Mouse (Mus musculus): ENCODE measurements at regions not wholly inside any gene's neighbourhood (a gene's known extent, or its start where the extent isn't known, plus 50 kb on each side); places are given as distances from the start of the nearest gene placed in this dataset.
A peak's percentile ranks its signal among the peaks of the same experiment; 100 is the strongest.

- Histone ChIP-seq H3K27ac (no peak overlapping the region), H3K4me1 (no peaks in the 10 kb centered on the region), H3K4me3 (no peak overlapping the region), H3K27me3 (no peaks in the 10 kb centered on the region), H3K9ac (no peak overlapping the region), H3K9me3 (peaks cover 8% of the 10 kb centered on the region; the same call in 1 of the 2 replicates), H3K4me2 (replicated peaks) (no peak overlapping the region), H3K36me3 (no peaks in the 10 kb centered on the region)
- ATAC-seq (ENCODE audit: low FRiP score, low read depth), result no peak
- 87% methylated on average over 8 of the region's 8 CpGs for WGBS
Measured at GRCm38 (mm10) chr2:171358071-171358760, 626.6 kb downstream of the Dok5 start.

DNA sequence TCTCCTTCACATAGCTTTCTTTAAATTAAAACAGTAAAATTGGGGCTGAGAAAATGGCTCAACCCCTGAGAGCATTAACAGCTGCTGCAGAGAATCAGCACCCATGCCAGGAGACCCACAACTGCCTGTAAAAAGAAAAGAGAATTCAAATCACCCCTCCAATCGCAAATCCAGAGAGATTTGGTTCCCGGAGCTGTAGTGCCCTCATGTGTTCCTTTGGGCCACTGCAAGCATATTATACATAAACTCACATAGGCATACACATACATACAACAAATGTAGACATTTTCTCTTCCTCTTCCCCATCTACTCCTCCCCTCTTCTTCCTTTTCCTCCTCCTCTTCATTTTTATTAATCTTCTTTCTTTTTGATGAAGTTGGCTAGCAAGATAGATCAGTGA lies 616.5 kb downstream of the Dok5 start:
- ATAC-seq (ENCODE audit: low FRiP score, low read depth), result no peak
- H3K4me1 ChIP-seq, result no peaks in the 10 kb centered on the region
- H3K4me3 ChIP-seq, result no peak overlapping the region
- no peak overlapping the region for H3K27ac ChIP-seq
- WGBS, result 89% methylated on average over 2 of the region's 2 CpGs
- H3K9ac ChIP-seq, result no peak overlapping the region
- H3K4me2 ChIP-seq (replicated peaks), result no peak overlapping the region
- H3K27me3 ChIP-seq, result no peaks in the 10 kb centered on the region
- no peaks in the 10 kb centered on the region for H3K9me3 ChIP-seq
- H3K36me3 ChIP-seq, result no peaks in the 10 kb centered on the region

- WGBS, result 78% methylated on average over 14 of the region's 14 CpGs
- Histone ChIP-seq H3K9ac (no peak overlapping the region), H3K4me1 (no peaks in the 10 kb centered on the region), H3K27ac (no peak overlapping the region), H3K9me3 (no peaks in the 10 kb centered on the region), H3K4me3 (no peak overlapping the region), H3K27me3 (no peaks in the 10 kb centered on the region), H3K36me3 (no peaks in the 10 kb centered on the region), H3K4me2 (replicated peaks) (no peak overlapping the region)
- no peak for ATAC-seq (ENCODE audit: low FRiP score, low read depth)
Measured at GRCm38 (mm10) chr2:171333816-171334757, 602.5 kb downstream of the Dok5 start.

GRCm38 (mm10) chr2:171332826-171333225 lies 601.2 kb downstream of the Dok5 start:
- ATAC-seq (ENCODE audit: low FRiP score, low read depth), result no peak
- 82% methylated on average over 8 of the region's 8 CpGs for WGBS
- Histone ChIP-seq H3K9ac (no peak overlapping the region), H3K4me1 (no peaks in the 10 kb centered on the region), H3K36me3 (no peaks in the 10 kb centered on the region), H3K4me3 (no peak overlapping the region), H3K27me3 (no peaks in the 10 kb centered on the region), H3K9me3 (no peaks in the 10 kb centered on the region), H3K4me2 (replicated peaks) (no peak overlapping the region), H3K27ac (no peak overlapping the region)

- ATAC-seq (ENCODE audit: low FRiP score, low read depth), result no peak
- no peaks in the 10 kb centered on the region for H3K9me3 ChIP-seq
- no peaks in the 10 kb centered on the region for H3K36me3 ChIP-seq
- no peaks in the 10 kb centered on the region for H3K4me1 ChIP-seq
- no peak overlapping the region for H3K4me2 ChIP-seq (replicated peaks)
- H3K27ac ChIP-seq, result no peak overlapping the region
- no peak overlapping the region for H3K9ac ChIP-seq
- no peaks in the 10 kb centered on the region for H3K27me3 ChIP-seq
- no peak overlapping the region for H3K4me3 ChIP-seq
- 88% methylated on average over 3 of the region's 3 CpGs for WGBS
Measured at GRCm38 (mm10) chr2:171331529-171331928, 599.9 kb downstream of the Dok5 start.

- WGBS, result 66% methylated on average over 3 of the region's 3 CpGs
- Histone ChIP-seq H3K36me3 (no peaks in the 10 kb centered on the region), H3K9ac (no peak overlapping the region), H3K27ac (no peak overlapping the region), H3K4me1 (no peaks in the 10 kb centered on the region), H3K4me2 (replicated peaks) (no peak overlapping the region), H3K9me3 (no peaks in the 10 kb centered on the region), H3K27me3 (no peaks in the 10 kb centered on the region), H3K4me3 (no peak overlapping the region)
- ATAC-seq (ENCODE audit: low FRiP score, low read depth), result no peak
Measured at GRCm38 (mm10) chr2:171326909-171327308, 595.3 kb downstream of the Dok5 start.

- 79% methylated on average over 4 of the region's 4 CpGs for WGBS
- Histone ChIP-seq H3K4me3 (no peak overlapping the region), H3K9me3 (no peaks in the 10 kb centered on the region), H3K36me3 (no peaks in the 10 kb centered on the region), H3K4me1 (0 out of 2 replicates have a peak, but pooled peaks cover 5% of the 10 kb centered on the region), H3K27ac (no peak overlapping the region), H3K9ac (no peak overlapping the region), H3K4me2 (replicated peaks) (no peak overlapping the region), H3K27me3 (no peaks in the 10 kb centered on the region)
- ATAC-seq (ENCODE audit: low FRiP score, low read depth), result no peak
Measured at GRCm38 (mm10) chr2:171308486-171308885, 576.9 kb downstream of the Dok5 start.

DNA sequence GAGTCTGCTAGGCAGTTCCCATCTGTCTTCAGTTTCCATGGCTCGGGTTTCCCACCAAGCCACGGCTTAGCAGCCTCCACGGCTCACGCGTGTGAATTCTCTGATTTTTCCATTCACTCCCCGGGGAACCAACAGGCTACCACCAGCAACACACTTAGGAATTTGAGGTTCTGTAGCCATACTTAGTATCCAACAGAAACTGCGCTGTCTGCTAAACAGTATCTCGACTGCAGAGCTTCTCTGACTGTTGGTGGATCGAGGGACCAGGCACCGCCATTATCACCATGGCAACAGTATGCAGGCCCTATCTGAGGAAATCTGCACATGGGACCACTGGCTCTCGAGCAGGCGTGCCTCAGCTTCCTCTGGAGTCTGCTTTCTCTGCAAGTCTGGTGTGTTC lies 574.4 kb downstream of the Dok5 start:
- H3K4me2 ChIP-seq (replicated peaks), result peak overlapping the region; percentile 46
- peak; percentile 57; the same call in 1 of the 2 replicates for ATAC-seq (ENCODE audit: low FRiP score, low read depth)
- no peaks in the 10 kb centered on the region for H3K27me3 ChIP-seq
- no peaks in the 10 kb centered on the region for H3K9me3 ChIP-seq
- 29% methylated on average over 12 of the region's 12 CpGs for WGBS
- H3K9ac ChIP-seq, result no peak overlapping the region
- no peak overlapping the region for H3K27ac ChIP-seq
- H3K4me3 ChIP-seq, result no peak overlapping the region
- H3K36me3 ChIP-seq, result no peaks in the 10 kb centered on the region
- H3K4me1 ChIP-seq, result 0 out of 2 replicates have a peak, but pooled peaks cover 5% of the 10 kb centered on the region

DNA sequence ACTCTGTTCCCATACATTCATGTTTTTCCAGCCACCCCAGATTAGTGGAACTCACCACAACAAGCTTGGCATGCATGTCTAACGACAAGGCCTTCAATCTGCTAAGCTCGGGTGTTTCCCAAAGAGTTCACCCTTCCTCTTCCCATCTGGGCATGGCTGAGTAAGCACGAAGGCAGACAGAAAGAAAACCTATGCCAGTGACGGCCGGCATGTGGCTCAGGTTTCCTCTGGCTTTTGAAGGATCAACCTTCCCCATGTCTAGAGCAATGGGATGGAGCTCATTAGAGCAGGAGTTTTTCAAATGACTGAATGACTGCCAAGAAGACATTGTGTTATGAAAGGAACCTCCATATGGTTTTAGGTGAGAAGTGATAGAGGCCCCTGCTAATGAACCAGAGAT lies 566.9 kb downstream of the Dok5 start:
- Histone ChIP-seq H3K27me3 (no peaks in the 10 kb centered on the region), H3K4me2 (replicated peaks) (no peak overlapping the region), H3K4me3 (no peak overlapping the region), H3K36me3 (no peaks in the 10 kb centered on the region), H3K4me1 (0 out of 2 replicates have a peak, but pooled peaks cover 3% of the 10 kb centered on the region), H3K9me3 (no peaks in the 10 kb centered on the region), H3K27ac (no peak overlapping the region), H3K9ac (no peak overlapping the region)
- ATAC-seq (ENCODE audit: low FRiP score, low read depth), result no peak
- WGBS, result 22% methylated on average over 5 of the region's 5 CpGs

- no peaks in the 10 kb centered on the region for H3K27me3 ChIP-seq
- H3K4me3 ChIP-seq, result no peak overlapping the region
- H3K9ac ChIP-seq, result no peak overlapping the region
- 86% methylated on average over 5 of the region's 5 CpGs for WGBS
- 0 out of 2 replicates have a peak, but pooled peaks cover 3% of the 10 kb centered on the region for H3K4me1 ChIP-seq
- no peak overlapping the region for H3K4me2 ChIP-seq (replicated peaks)
- H3K9me3 ChIP-seq, result no peaks in the 10 kb centered on the region
- no peak for ATAC-seq (ENCODE audit: low FRiP score, low read depth)
- no peaks in the 10 kb centered on the region for H3K36me3 ChIP-seq
- no peak overlapping the region for H3K27ac ChIP-seq
Measured at GRCm38 (mm10) chr2:171295603-171296002, 564.0 kb downstream of the Dok5 start.

- no peaks in the 10 kb centered on the region for H3K9me3 ChIP-seq
- H3K4me3 ChIP-seq, result no peak overlapping the region
- no peaks in the 10 kb centered on the region for H3K4me1 ChIP-seq
- no peak overlapping the region for H3K4me2 ChIP-seq (replicated peaks)
- H3K36me3 ChIP-seq, result no peaks in the 10 kb centered on the region
- no peak overlapping the region for H3K27ac ChIP-seq
- no peak overlapping the region for H3K9ac ChIP-seq
- no peak for ATAC-seq (ENCODE audit: low FRiP score, low read depth)
- no peaks in the 10 kb centered on the region for H3K27me3 ChIP-seq
Measured at GRCm38 (mm10) chr2:171292579-171292978, 561.0 kb downstream of the Dok5 start.

GRCm38 (mm10) chr2:171285719-171286394 lies 554.2 kb downstream of the Dok5 start:
- Histone ChIP-seq H3K27me3 (no peaks in the 10 kb centered on the region), H3K9ac (no peak overlapping the region), H3K4me3 (no peak overlapping the region), H3K4me2 (replicated peaks) (no peak overlapping the region), H3K4me1 (peaks cover 8% of the 10 kb centered on the region), H3K27ac (no peak overlapping the region), H3K9me3 (peaks cover 6% of the 10 kb centered on the region; the same call in 1 of the 2 replicates), H3K36me3 (no peaks in the 10 kb centered on the region)
- 20% methylated on average over 6 of the region's 6 CpGs for WGBS
- ATAC-seq (ENCODE audit: low FRiP score, low read depth), result no peak

Measured in limb, embryonic 13.5 days (tissue).